Mouse (Mus musculus) limb, embryonic 14.5 days (tissue): ENCODE measurements around the gene Csf1. TPM values are rescaled to one million over a fixed set of nuclear protein-coding genes. Genes with fewer than 3 reads are reported as not detected.

Experiments used
- ATAC-seq: fragments of 200-750 bp; cut with Nextera tagmentation; 2 replicates; pipeline ENCODE4 v1.8.0; 2017; ENCODE audit warnings: low read depth, moderate number of reproducible peaks, moderate TSS enrichment; ENCODE audit not compliant: low FRiP score
- DNase-seq: peaks from one replicate; pipeline ENCODE4 v3.0.0-alpha.2; 2015; ENCODE audit warnings: low spot score
- H3K27ac ChIP-seq: fragments of 300-500 bp; sonication (generic); replicated peaks from 2 replicates; pipeline ENCODE4 v1.5.1; 2014; ENCODE audit warnings: low read depth, mild to moderate bottlenecking, low read length, moderate library complexity, mixed read lengths
- H3K27me3 ChIP-seq: fragments of 300-500 bp; sonication (generic); 2 replicates; pipeline ENCODE4 v1.6.1; 2014; ENCODE audit warnings: low read length, mixed read lengths; ENCODE audit not compliant: control insufficient read depth, insufficient read depth
- H3K36me3 ChIP-seq: fragments of 300-500 bp; sonication (generic); 2 replicates; pipeline ENCODE4 v1.6.1; 2014; ENCODE audit warnings: mild to moderate bottlenecking, low read length, moderate library complexity, mixed read lengths; ENCODE audit not compliant: control insufficient read depth, insufficient read depth
- H3K4me1 ChIP-seq: fragments of 300-500 bp; sonication (generic); 2 replicates; pipeline ENCODE4 v1.6.1; 2014; ENCODE audit warnings: antibody characterized with exemption, low read length, mixed read lengths; ENCODE audit not compliant: control insufficient read depth, insufficient read depth
- H3K4me2 ChIP-seq: fragments of 300-500 bp; sonication (generic); replicated peaks from 2 replicates; pipeline ENCODE4 v1.6.1; 2014; ENCODE audit warnings: low read depth, mild to moderate bottlenecking, low read length, moderate library complexity; ENCODE audit not compliant: severe bottlenecking
- H3K4me3 ChIP-seq: fragments of 300-500 bp; sonication (generic); replicated peaks from 2 replicates; pipeline ENCODE4 v1.5.1; 2014; ENCODE audit warnings: low read length
- H3K9ac ChIP-seq: fragments of 300-500 bp; sonication (generic); 2 replicates; pipeline ENCODE4 v1.6.1; 2014; ENCODE audit warnings: mild to moderate bottlenecking, low read depth, low read length, moderate library complexity; ENCODE audit not compliant: severe bottlenecking
- H3K9me3 ChIP-seq: fragments of 300-500 bp; sonication (generic); 2 replicates; pipeline ENCODE4 v1.6.1; 2016; ENCODE audit warnings: low read length; ENCODE audit not compliant: control insufficient read depth
- POLR2A ChIP-seq: fragments of 200-500 bp; IDR thresholded peaks from 2 replicates; pipeline ENCODE4 v1.8.0; 2012; ENCODE audit warnings: inconsistent platforms, mild to moderate bottlenecking, moderate library complexity, borderline replicate concordance; ENCODE audit not compliant: insufficient read depth, insufficient read length; ENCODE audit errors: extremely low read depth
- WGBS: fragments of 180-500 bp; shearing (Covaris S2); extraction: QIAGEN DNeasy Blood & Tissue Kit; methylation state at CpG from one replicate; pipeline ENCODE4 v1.1.7; 2014; 5-methylcytosine and 5-hydroxymethylcytosine counted together
- polyA plus RNA-seq, 2 experiments: library from polyadenylated mRNA; depleted of rRNA in 1 of 2; stranded (reverse) in 1 of 2; unstranded in 1 of 2; fragments of >200 nt; fragmentation: Nextera tagmentation in 1 of 2; extraction: Ambion mirVana in 1 of 2; gene quantifications; 2 replicates each; pipeline versions ENCODE4 v1.2.1 to v1.2.3; 2012 to 2014

The Csf1 gene
- polyA plus RNA-seq, 2 experiments, result 12.7 to 14.9 TPM

DNA sequence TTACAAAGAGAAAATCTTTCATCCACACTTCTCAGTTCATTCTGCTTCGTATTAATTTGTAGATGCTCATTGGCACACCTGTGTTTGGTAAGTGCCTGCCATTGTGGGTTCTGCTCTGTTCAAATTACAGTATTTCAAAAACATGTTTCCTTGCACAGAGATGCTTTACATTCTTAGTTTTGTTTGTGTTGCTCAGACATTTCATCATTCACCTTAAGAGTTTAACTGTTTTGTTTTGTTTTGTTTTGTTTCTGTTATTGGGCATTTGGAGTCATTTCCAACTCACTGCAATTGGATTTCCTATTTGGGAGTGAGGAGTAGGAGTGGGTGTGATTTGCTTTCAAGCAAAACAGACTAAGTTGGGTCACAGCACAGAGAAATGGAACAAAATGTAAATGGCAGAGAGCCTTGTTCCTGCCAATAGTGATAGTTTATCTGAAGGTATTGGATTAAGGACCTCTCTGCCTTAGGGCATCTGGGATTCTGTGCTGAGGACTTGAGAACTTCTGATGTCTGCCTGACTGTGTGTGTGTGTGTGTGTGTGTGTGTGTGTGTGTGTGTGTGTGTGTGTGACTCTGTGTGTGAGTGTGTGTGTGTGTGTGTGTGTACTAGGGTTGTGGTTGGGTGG, 58.4 kb downstream of the Csf1 start:
- no peaks in the 10 kb centered on the region for H3K27me3 ChIP-seq
- TF ChIP-seq POLR2A, result no peak
- WGBS, result 70% methylated on average over 1 of the region's 1 CpGs
- H3K9ac ChIP-seq, result no peak overlapping the region
- no peak for DNase-seq
- H3K27ac ChIP-seq, result no peak overlapping the region
- no peaks in the 10 kb centered on the region for H3K9me3 ChIP-seq
- no peaks in the 10 kb centered on the region for H3K4me1 ChIP-seq
- ATAC-seq, result no peak
- no peak overlapping the region for H3K4me3 ChIP-seq
- no peak overlapping the region for H3K4me2 ChIP-seq
- H3K36me3 ChIP-seq, result no peaks in the 10 kb centered on the region

DNA sequence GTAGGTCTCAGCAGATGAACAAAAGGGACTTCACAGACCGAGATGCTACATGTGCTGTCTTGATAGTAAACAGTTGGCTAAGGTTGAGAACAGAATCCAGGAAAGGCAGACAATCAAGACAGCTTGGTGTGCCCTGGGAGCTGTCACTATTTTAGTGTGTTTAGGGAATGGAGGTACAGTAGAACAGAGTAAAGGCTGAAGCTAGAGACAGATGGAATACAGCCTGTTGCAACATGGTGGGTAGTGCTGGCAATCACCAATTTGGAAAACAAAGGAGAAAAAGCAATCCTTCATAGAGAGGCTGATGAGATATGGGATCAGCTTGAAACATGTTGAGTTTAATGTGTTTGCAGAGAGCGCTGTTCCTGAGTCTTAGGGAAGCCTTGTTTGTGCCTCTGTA, 59.6 kb downstream of the Csf1 start:
- Histone ChIP-seq H3K27ac (no peak overlapping the region), H3K9ac (no peak overlapping the region), H3K9me3 (no peaks in the 10 kb centered on the region), H3K27me3 (no peaks in the 10 kb centered on the region), H3K4me2 (no peak overlapping the region), H3K4me1 (no peaks in the 10 kb centered on the region), H3K4me3 (no peak overlapping the region), H3K36me3 (no peaks in the 10 kb centered on the region)
- WGBS, result 77% methylated on average over 2 of the region's 2 CpGs
- ATAC-seq (no peak), DNase-seq (no peak)
- TF ChIP-seq POLR2A, result no peak

- 35% methylated on average over 3 of the region's 3 CpGs for WGBS
- H3K9me3 ChIP-seq, result no peaks in the 10 kb centered on the region
- no peak for TF ChIP-seq POLR2A
- H3K4me1 ChIP-seq, result peaks cover 17% of the 10 kb centered on the region
- no peak overlapping the region for H3K27ac ChIP-seq
- ATAC-seq (no peak; the same call in 1 of the 2 replicates), DNase-seq (no peak)
- peak overlapping the region; percentile 43 for H3K4me2 ChIP-seq
- H3K4me3 ChIP-seq, result 0 out of 2 replicates have a peak overlapping the region, but pooled peaks have one; percentile 83
- peak overlapping the region; percentile 34; the same call in 1 of the 2 replicates for H3K9ac ChIP-seq
- H3K27me3 ChIP-seq, result no peaks in the 10 kb centered on the region
- no peaks in the 10 kb centered on the region for H3K36me3 ChIP-seq
Measured at GRCm38 (mm10) chr3:107696910-107697309, 63.4 kb downstream of the Csf1 start.

DNA sequence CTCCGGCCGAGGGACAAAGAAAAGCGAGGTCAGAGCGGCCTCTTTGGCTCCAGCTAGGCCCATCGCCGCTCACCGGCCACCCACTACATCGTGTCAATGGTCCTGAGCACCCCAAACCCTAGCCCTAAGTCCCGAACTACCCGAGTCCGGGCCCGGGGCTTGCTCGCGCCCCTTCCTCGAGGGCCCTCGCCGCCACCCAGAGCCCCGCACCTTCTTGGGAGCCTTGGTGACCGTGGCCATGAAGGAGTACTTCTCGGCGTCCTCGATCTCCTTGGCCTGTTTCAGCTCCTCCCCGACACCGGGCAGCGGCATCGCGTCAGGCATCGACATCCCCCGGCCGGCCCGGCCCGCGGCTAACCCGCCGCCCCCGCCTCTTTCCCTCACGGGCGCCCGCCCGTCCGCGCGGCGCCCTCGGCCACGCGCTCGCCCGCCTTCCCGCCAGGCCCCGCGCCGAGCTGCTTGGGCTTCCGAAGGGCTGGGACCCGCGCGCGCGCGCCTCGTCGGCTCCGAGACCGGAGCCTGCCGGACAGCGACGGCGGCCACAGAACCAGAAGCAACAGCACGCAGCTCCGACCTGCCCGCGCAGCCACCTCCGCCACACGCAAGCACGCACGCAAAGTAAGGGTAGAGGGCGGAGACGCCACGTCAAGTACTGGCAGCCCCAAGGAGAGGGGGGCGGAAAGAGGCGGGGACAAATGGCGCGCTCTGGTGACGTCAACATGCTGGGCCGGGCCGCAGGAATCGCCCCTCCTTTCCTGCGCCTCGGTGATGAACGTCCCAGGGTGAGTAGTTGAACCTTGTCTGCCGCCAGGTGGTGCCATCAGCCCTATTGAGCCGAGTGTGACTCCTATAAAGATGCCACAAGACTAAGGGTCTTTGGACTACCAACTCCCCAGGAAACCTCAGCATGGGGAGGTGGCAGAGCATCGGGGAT, 64.1 kb downstream of the Csf1 start, which contains the start of gene Ahcyl1:
Gene Ahcyl1 (minus strand): TSS at position 613 of the 934 bp plus-strand sequence.
- Histone ChIP-seq H3K9ac (peak within 1 kb of the TSS; percentile 97), H3K4me1 (peaks cover 17% of the 10 kb centered on the region), H3K27me3 (no peaks in the 10 kb centered on the region), H3K36me3 (no peaks in the 10 kb centered on the region), H3K9me3 (no peaks in the 10 kb centered on the region), H3K4me3 (peak within 1 kb of the TSS; percentile 83), H3K4me2 (peak within 1 kb of the TSS; percentile 70), H3K27ac (peak within 1 kb of the TSS; percentile 92)
- peak; percentile 99 for DNase-seq
- peak; percentile 97 for ATAC-seq
- TF ChIP-seq POLR2A, result peak; percentile 77; the same call in 1 of the 2 replicates
- under 1% methylated on average over 57 of the region's 93 CpGs for whole genome bisulfite sequencing

DNA sequence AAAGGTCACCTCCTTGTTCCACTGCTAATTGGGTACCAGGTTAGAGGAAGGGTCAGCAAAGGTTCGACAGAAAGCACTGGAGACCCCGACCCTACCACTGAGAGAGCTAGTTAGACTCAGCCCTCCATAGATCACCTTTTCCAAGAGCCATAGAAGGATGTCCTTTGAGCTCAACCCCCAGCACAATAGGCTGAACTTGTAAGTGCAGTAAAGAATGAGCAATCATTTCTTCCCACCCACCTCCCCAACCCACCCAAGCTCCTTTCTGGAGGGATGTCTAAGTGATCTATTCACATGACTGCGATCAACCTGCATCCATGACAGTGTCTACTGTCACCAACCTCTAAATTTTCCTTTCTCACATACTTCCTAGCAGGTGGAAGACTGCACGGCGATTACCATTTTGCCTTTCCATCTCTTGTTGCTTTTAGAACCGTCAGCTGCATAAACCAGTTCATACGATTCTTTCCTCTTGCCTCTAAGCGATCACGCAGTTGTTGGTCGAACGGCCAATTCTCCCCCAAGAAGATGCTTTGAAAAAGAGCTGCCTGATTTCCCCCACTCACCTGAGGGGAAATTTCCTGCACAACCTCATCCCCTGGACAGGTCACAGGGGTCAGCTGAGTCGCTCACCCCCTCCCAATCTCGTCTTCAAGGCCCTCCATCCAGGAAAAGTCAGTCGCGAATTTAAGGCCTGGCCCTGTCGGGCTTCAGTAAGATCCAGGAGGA, 64.9 kb downstream of the Csf1 start:
- WGBS, result 6% methylated on average over 16 of the region's 16 CpGs
- no peak for ATAC-seq
- DNase-seq, result no peak
- Histone ChIP-seq H3K4me3 (peak overlapping the region; percentile 83), H3K27me3 (no peaks in the 10 kb centered on the region), H3K9me3 (no peaks in the 10 kb centered on the region), H3K9ac (peak overlapping the region; percentile 97), H3K36me3 (no peaks in the 10 kb centered on the region), H3K4me1 (peaks cover 21% of the 10 kb centered on the region), H3K27ac (peak overlapping the region; percentile 92), H3K4me2 (peak overlapping the region; percentile 70)
- TF ChIP-seq POLR2A, result no peak
